Mouse (Mus musculus) kidney, postnatal 0 days (tissue): ENCODE measurements around the gene Lrrc15. TPM values are rescaled to one million over a fixed set of nuclear protein-coding genes. Genes with fewer than 3 reads are reported as not detected.

Experiments
- ATAC-seq: fragments of 200-750 bp; cut with Nextera tagmentation; replicated peaks from 2 replicates; pipeline ENCODE4 v1.8.0; 2017; ENCODE audit warnings: low read depth, moderate number of reproducible peaks, moderate TSS enrichment, moderate library complexity; ENCODE audit not compliant: low FRiP score
- DNase-seq: peaks from one replicate; pipeline ENCODE4 v3.0.0-alpha.2; 2016; ENCODE audit warnings: low spot score
- H3K27ac ChIP-seq: fragments of 300-500 bp; sonication (generic); 2 replicates; pipeline ENCODE4 v1.5.1; 2014; ENCODE audit warnings: mild to moderate bottlenecking
- H3K27me3 ChIP-seq: fragments of 300-500 bp; sonication (generic); 2 replicates; pipeline ENCODE4 v1.6.1; 2014; ENCODE audit warnings: low read length, mixed read lengths; ENCODE audit not compliant: insufficient read depth
- H3K36me3 ChIP-seq: fragments of 300-500 bp; sonication (generic); 2 replicates; pipeline ENCODE4 v1.6.1; 2014; ENCODE audit warnings: low read length, mixed read lengths; ENCODE audit not compliant: insufficient read depth
- H3K4me1 ChIP-seq: fragments of 300-500 bp; sonication (generic); replicated peaks from 2 replicates; pipeline ENCODE4 v1.6.1; 2014; ENCODE audit warnings: antibody characterized with exemption, low read length, mixed read lengths; ENCODE audit not compliant: insufficient read depth
- H3K4me2 ChIP-seq: fragments of 300-500 bp; sonication (generic); 2 replicates; pipeline ENCODE4 v1.6.1; 2014; ENCODE audit warnings: mild to moderate bottlenecking, low read length, moderate library complexity, mixed read lengths
- H3K4me3 ChIP-seq: fragments of 300-500 bp; sonication (generic); replicated peaks from 2 replicates; pipeline ENCODE4 v1.5.1; 2014; ENCODE audit warnings: low read depth, low read length
- H3K9ac ChIP-seq: fragments of 300-500 bp; sonication (generic); 2 replicates; pipeline ENCODE4 v1.6.1; 2014; ENCODE audit warnings: low read depth, low read length
- H3K9me3 ChIP-seq: fragments of 300-500 bp; sonication (generic); replicated peaks from 2 replicates; pipeline ENCODE4 v1.6.1; 2016; ENCODE audit warnings: low read length, inconsistent platforms, mixed read lengths
- CTCF ChIP-seq: IDR thresholded peaks from 2 replicates; pipeline ENCODE4 v1.5.1; 2016; ENCODE audit warnings: antibody characterized with exemption, low read depth, mild to moderate bottlenecking, moderate library complexity
- WGBS: fragments of 180-500 bp; shearing (Covaris S2); extraction: QIAGEN DNeasy Blood & Tissue Kit; methylation state at CpG from one replicate; pipeline ENCODE4 v1.1.7; 2014; 5-methylcytosine and 5-hydroxymethylcytosine counted together
- polyA plus RNA-seq: library from polyadenylated mRNA; unstranded; fragments of >200 nt; fragmentation: Nextera tagmentation; extraction: Ambion mirVana; gene quantifications from 2 replicates; pipeline ENCODE4 v1.2.1, GENCODE M21; 2015

Lrrc15 gene
- polyA plus RNA-seq, 1 experiment from 2014 or later: 0.78 TPM

DNA sequence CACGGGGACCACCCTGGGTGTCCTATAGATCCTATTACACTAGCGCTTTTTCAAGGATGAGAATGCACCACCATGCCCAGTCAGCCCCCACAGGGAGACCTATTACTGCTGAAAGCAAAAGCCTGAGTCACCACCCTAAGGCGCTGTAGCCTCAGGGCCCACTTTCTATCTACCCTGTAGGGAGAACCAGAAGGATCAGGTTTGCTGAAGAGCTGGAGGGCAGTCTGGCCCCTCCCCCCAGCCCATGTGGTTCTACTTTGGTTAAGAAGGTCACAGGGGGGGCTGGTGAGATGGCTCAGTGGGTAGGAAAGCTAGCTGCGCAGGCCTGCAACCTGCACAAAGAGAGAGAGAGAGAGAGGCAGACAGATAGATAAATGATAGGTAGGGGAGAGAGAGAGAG, 2.6 kb upstream of the Lrrc15 start:
- no peak for ATAC-seq
- DNase-seq: no peak
- Histone ChIP-seq H3K27ac (no peak overlapping the region), H3K9me3 (no peaks in the 10 kb centered on the region), H3K27me3 (0 out of 2 replicates have a peak, but pooled peaks cover 3% of the 10 kb centered on the region), H3K4me2 (no peak overlapping the region), H3K4me3 (no peak overlapping the region), H3K9ac (no peak overlapping the region), H3K36me3 (no peaks in the 10 kb centered on the region), H3K4me1 (peaks cover 11% of the 10 kb centered on the region; the same call in 1 of the 2 replicates)
- 73% methylated on average over 4 of the region's 4 CpGs for WGBS
- TF ChIP-seq CTCF: no peak

DNA sequence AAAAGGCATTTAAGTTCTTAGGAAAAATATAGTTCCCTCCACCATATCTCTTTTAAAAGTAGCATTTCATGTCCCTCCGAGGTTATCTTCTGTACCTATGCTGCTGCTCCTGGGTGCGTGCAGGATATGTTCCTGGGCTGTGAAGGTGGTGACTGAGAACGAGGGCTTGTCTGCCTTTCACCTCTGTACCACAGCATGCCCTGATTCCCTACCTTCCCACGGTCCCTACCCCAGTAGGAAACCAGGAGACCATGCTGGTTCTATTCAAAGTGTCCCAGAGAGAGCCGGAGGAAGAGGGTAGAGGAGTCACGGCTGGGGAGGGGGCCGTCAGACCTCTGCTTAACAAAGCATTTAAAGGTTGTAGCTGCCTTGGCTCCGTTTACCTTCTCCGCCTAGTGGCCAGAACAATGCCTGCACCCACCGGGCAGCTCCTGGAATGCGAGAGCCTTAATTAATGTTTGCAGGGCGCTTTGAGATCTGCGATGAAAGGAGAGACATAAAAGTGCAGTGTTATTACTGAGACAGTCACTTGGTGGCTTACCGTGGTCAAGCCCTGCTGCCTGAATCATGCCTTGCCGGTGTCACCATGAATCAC, 784 bp upstream of the Lrrc15 start:
- peak; percentile 74 for TF ChIP-seq CTCF
- H3K36me3 ChIP-seq: no peaks in the 10 kb centered on the region
- H3K27me3 ChIP-seq: 0 out of 2 replicates have a peak, but pooled peaks cover 3% of the 10 kb centered on the region
- peak; percentile 79 for DNase-seq
- WGBS: 2% methylated on average over 15 of the region's 15 CpGs
- peaks cover 12% of the 10 kb centered on the region; the same call in 1 of the 2 replicates for H3K4me1 ChIP-seq
- H3K4me3 ChIP-seq: no peak overlapping the region
- no peak overlapping the region for H3K9ac ChIP-seq
- H3K9me3 ChIP-seq: no peaks in the 10 kb centered on the region
- H3K27ac ChIP-seq: no peak overlapping the region
- H3K4me2 ChIP-seq: peak overlapping the region; percentile 21; the same call in 1 of the 2 replicates
- peak; percentile 38; the same call in 1 of the 2 replicates for ATAC-seq

DNA sequence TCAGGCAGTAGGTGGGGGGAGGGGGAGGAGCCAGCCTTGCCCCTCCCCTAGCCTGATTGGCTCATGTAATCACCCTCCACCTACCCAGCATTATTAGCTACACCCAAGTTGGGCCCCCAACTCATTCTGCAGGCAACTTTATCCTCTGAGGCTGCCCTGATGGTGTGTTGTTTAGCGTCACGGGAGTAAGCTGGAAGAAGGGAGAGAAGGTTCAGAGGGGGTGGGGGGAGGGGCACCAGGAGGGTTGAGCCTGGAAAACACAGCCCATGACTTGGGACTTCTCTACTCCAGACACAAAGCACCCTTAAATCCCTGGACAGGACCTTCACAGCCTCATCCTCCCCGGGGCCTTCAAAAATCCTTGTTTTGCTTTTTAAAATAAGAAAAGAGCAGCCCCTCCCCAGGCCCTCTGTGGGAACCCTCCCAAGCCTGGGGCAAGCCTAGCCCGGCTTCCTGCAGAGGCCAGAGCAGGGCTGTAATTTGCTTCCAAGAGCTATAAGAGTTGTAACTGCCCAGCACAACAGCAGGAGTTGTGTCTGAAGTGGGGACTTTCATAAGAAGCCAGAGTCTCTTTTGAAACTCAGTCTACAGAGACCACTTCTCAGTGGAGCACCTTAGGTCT, 2.3 kb downstream of the Lrrc15 start:
- Histone ChIP-seq H3K36me3 (no peaks in the 10 kb centered on the region), H3K27ac (no peak overlapping the region), H3K9ac (no peak overlapping the region), H3K9me3 (no peaks in the 10 kb centered on the region), H3K4me1 (peaks cover 12% of the 10 kb centered on the region; the same call in 1 of the 2 replicates), H3K4me3 (no peak overlapping the region), H3K27me3 (0 out of 2 replicates have a peak, but pooled peaks cover 3% of the 10 kb centered on the region), H3K4me2 (no peak overlapping the region)
- no peak for TF ChIP-seq CTCF
- 19% methylated on average over 4 of the region's 4 CpGs for WGBS
- no peak for ATAC-seq
- no peak for DNase-seq

DNA sequence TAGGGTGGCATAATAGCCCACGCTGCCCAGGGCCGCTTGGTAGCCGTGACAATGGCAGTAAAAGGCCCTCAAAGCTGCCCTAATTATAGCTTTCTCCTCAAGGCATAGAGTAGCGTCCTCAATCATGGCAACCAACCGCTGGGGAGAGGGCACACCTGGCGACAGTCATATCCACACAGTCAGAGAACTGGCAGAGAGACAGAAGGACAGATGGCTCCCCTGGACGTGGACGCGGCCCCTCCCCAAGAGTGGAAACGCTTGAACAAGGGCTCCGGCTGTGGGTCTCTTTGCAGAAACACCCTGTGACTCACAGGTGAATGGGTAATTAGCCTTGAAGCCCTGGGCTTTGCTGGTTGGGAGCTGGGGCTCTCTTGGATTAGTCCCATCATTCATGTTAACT, 4.7 kb downstream of the Lrrc15 start:
- Histone ChIP-seq H3K4me3 (no peak overlapping the region), H3K4me1 (peaks cover 12% of the 10 kb centered on the region; the same call in 1 of the 2 replicates), H3K27ac (no peak overlapping the region), H3K27me3 (0 out of 2 replicates have a peak, but pooled peaks cover 3% of the 10 kb centered on the region), H3K4me2 (no peak overlapping the region), H3K9me3 (no peaks in the 10 kb centered on the region), H3K9ac (no peak overlapping the region), H3K36me3 (no peaks in the 10 kb centered on the region)
- 75% methylated on average over 11 of the region's 11 CpGs for WGBS
- ATAC-seq (no peak), DNase-seq (no peak)
- no peak for TF ChIP-seq CTCF

DNA sequence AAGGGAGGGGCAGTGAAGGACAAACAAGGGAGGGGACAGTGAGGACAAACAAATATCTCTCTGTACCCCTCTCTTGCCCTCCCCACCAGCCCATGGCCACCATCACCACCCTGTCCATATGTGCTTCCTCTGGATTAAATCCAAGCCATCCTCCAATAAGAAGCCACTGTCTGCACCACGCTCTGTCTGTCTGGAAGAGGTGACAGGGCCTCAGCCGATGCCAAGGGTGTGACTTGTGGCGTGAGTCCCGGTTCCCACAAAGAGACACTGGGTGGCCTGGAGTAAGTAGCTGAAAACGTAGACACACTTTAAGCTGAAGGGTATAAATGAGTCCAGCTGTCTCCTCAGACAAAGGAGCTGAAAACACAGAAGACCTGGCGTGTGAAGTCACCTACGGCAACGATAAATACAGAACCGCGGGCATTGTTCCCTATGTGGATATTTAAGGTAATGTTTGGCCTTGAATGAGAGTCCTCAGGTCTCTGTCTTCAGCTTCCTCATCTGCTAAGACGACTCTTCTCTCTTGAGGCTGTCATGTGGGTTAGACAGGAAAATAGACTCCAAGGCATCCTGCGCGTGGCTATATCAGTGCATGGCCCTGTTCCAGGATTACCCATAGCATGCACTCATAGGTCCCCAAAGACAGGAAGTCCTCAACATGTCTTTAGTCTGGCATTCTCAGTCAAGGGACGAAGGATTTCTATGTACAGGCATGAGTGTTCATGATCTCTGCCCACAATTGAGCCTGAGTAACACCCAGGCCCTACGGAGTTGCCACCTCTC, 7.3 kb downstream of the Lrrc15 start:
- no peak overlapping the region for H3K4me2 ChIP-seq
- H3K4me3 ChIP-seq: no peak overlapping the region
- no peak overlapping the region for H3K9ac ChIP-seq
- H3K27me3 ChIP-seq: no peaks in the 10 kb centered on the region
- 0 out of 2 replicates have a peak, but pooled peaks cover 3% of the 10 kb centered on the region for H3K4me1 ChIP-seq
- TF ChIP-seq CTCF: no peak
- H3K36me3 ChIP-seq: no peaks in the 10 kb centered on the region
- no peak for DNase-seq
- H3K9me3 ChIP-seq: no peaks in the 10 kb centered on the region
- no peak for ATAC-seq
- H3K27ac ChIP-seq: no peak overlapping the region
- 76% methylated on average over 15 of the region's 15 CpGs for WGBS

DNA sequence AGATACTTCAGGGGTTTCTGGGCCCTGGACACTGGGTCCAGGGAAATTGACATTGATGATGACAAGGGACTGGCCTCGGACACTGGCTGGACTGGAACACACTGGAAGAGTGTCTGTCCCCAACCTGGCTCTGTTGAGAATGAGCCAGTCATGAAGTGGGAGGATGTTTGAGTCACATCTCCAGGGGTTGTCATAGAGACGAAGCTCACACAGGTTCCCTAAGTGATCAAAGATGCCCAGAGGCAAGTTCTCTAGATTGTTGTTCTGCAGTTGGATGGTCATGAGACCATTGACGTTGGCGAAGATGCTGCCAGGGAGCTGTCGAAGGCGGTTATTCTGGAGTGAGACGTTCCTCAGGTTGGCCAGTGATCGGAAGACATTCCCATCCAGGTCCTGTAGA, 10.0 kb downstream of the Lrrc15 start:
- WGBS: 95% methylated on average over 8 of the region's 8 CpGs
- Histone ChIP-seq H3K9ac (no peak overlapping the region), H3K27ac (no peak overlapping the region), H3K4me2 (no peak overlapping the region), H3K27me3 (no peaks in the 10 kb centered on the region), H3K9me3 (no peaks in the 10 kb centered on the region), H3K4me1 (no peaks in the 10 kb centered on the region), H3K36me3 (no peaks in the 10 kb centered on the region), H3K4me3 (no peak overlapping the region)
- ATAC-seq (no peak), DNase-seq (no peak)
- TF ChIP-seq CTCF: no peak
